In the genomic region with DNA sequence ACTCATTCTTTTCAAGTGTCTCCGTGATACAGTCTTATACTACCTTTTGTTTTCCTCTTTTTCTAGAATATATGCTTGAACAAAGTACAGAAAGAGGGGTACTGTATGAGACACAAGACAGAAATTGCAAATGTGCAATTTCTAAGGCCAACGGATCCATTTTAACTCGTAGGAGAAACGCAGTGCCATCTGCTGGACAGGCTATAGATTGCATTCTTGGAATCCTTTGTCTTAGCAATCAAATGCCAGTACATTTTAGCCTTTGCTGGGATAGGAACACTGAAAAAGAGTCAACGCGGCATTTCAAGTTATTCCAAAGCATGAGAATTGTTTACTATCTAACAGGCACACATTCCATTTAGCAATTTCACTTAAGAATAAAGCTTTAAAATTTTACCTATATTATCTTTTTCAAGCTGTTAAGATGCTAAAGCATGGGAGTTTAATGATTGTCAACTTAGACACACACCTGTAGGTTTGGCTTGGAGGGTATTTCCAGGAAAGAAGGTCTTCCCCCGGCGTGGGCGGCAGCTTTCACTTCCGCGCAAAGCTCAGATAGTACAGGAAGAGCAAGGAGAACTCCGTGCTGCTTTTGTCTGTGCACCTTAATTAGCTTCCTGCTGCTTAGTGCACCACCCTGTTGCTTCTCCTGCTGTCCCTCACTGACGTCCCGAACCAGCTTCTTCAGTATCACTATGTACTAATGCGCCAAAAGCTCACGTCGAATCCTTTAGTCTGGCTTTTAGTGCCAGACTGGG, we compare ENCODE assay signal across 8 mouse cellular contexts. TPM values are rescaled to one million over a fixed set of nuclear protein-coding genes. Genes with fewer than 3 reads are reported as not detected.
A peak's percentile ranks its signal among the peaks of the same experiment; 100 is the strongest.
DNase-seq lines count a peak whose midpoint lies in the region; ATAC-seq and TF ChIP-seq lines count a peak whose summit lies in the region.

No protein-coding gene starts in this region.

- peak overlapping the region; percentile 68 for H3K9ac ChIP-seq in lung, embryonic 16.5 days (ENCODE audit: low read length)

- H3K27ac ChIP-seq in forebrain, embryonic 10.5 days: peak overlapping the region; percentile 80
- no peak overlapping the region for H3K27ac ChIP-seq in lung, embryonic 16.5 days (ENCODE audit: low read length)
- H3K27ac ChIP-seq in thymus, adult 2 months (ENCODE audit: control insufficient read depth, insufficient read depth, low read length): no peak overlapping the region

- H3K4me1 ChIP-seq in forebrain, embryonic 10.5 days: peaks cover 7% of the 10 kb centered on the region
- H3K4me1 ChIP-seq in lung, embryonic 16.5 days (replicated peaks; ENCODE audit: control insufficient read depth, insufficient read depth, low read length): 0 out of 2 replicates have a peak, but pooled peaks cover 2% of the 10 kb centered on the region
- no peaks in the 10 kb centered on the region for H3K4me1 ChIP-seq in thymus, adult 2 months (replicated peaks; ENCODE audit: control insufficient read depth, insufficient read depth, low read length)

- no peaks in the 10 kb centered on the region for H3K9me3 ChIP-seq in forebrain, embryonic 10.5 days
- H3K9me3 ChIP-seq in lung, embryonic 16.5 days (ENCODE audit: control insufficient read depth, low read length): no peaks in the 10 kb centered on the region

- peak overlapping the region; percentile 87 for H3K4me2 ChIP-seq in lung, embryonic 16.5 days (ENCODE audit: low read depth, low read length)

- ATAC-seq in hematopoietic stem cell, adult 5-6 weeks (replicated peaks in 1 of 2; ENCODE audit: insufficient read depth in 1 of 2, low FRiP score in 2 of 2, low TSS enrichment in 1 of 2, low read depth in 1 of 2, poor library complexity in 2 of 2, severe bottlenecking in 2 of 2): peak; percentile 86
- peak; percentile 68 for ATAC-seq in lung, embryonic 16.5 days (ENCODE audit: low read depth)

- no peak for TF ChIP-seq CTCF in thymus, adult 2 months (IDR thresholded peaks at IDR 0.05; ENCODE audit: borderline replicate concordance, control insufficient read depth, extremely low read depth, insufficient read depth, low read length, poor library complexity)

- no peaks in the 10 kb centered on the region for H3K36me3 ChIP-seq in forebrain, embryonic 10.5 days (replicated peaks)
- no peaks in the 10 kb centered on the region for H3K36me3 ChIP-seq in lung, embryonic 16.5 days (ENCODE audit: control insufficient read depth, insufficient read depth, low read length)
- H3K36me3 ChIP-seq in thymus, adult 2 months (ENCODE audit: control insufficient read depth, insufficient read depth, low read length): no peaks in the 10 kb centered on the region

- WGBS in forebrain, embryonic 10.5 days: 2% methylated on average over 17 of the region's 17 CpGs
- WGBS in lung, embryonic 16.5 days: under 1% methylated on average over 17 of the region's 17 CpGs
- 2% methylated on average over 17 of the region's 17 CpGs for WGBS in thymus, adult 2 months

- peak overlapping the region; percentile 54 for H3K4me3 ChIP-seq in forebrain, embryonic 10.5 days
- H3K4me3 ChIP-seq in lung, embryonic 16.5 days (ENCODE audit: low read length): peak overlapping the region; percentile 55
- peak overlapping the region; percentile 27 for H3K4me3 ChIP-seq in thymus, adult 2 months (ENCODE audit: control insufficient read depth, insufficient read depth, low read length)

- no peaks in the 10 kb centered on the region for H3K27me3 ChIP-seq in forebrain, embryonic 10.5 days (ENCODE audit: poor library complexity, severe bottlenecking)
- no peaks in the 10 kb centered on the region for H3K27me3 ChIP-seq in lung, embryonic 16.5 days (ENCODE audit: control insufficient read depth, insufficient read depth, low read depth, low read length)
- H3K27me3 ChIP-seq in thymus, adult 2 months (ENCODE audit: control insufficient read depth, insufficient read depth, low read length): no peaks in the 10 kb centered on the region

- no peak for TF ChIP-seq POLR2A in thymus, adult 2 months (IDR thresholded peaks at IDR 0.05; ENCODE audit: control insufficient read depth, extremely low read depth, insufficient read depth, low read length, poor library complexity)

- peak; percentile 57 for DNase-seq in MEL-GATA-1-ER (ENCODE audit: extremely low read depth, low read depth)
- peak; percentile 39 for DNase-seq in c-Kit-positive CD71-positive TER-119-negative erythroid progenitor cells, embryonic 14.5 days (ENCODE audit: low read depth)
- peak; percentile 54 for DNase-seq in forebrain, embryonic 10.5 days (ENCODE audit: extremely low spot score, low spot score)
- DNase-seq in layer of hippocampus, adult 18-20 months (ENCODE audit: low spot score in 2 of 2): peak; percentile 19 to 76
- DNase-seq in ovary, adult 18-20 months (ENCODE audit: low spot score): peak; percentile 46
- peak; percentile 62 for DNase-seq in thymus, adult 2 months

RNA-seq across cellular contexts. Expression of a gene that starts 19.8 kb away (rescaled TPM):
- 0.15 and 0.19 TPM in 2 replicates for polyA plus RNA-seq in forebrain, embryonic 10.5 days (2016; fragmentation: Nextera tagmentation; extraction: Ambion mirVana)
- total RNA-seq in hematopoietic stem cell, adult 5-6 weeks (2017): 0.44 and 0.65 TPM in 2 replicates
- total RNA-seq in layer of hippocampus, adult 18-20 months (2021): not detected
- 0.08 and 0.11 TPM in 2 replicates for polyA plus RNA-seq in lung, embryonic 16.5 days (2015; fragmentation: Nextera tagmentation; extraction: Ambion mirVana)
- polyA plus RNA-seq in thymus, adult 2 months (2012; rRNA removed): 0.13 and 0.18 TPM in 2 replicates

RNA-seq across cellular contexts. Expression of a gene that starts 22.1 kb away (rescaled TPM):
- polyA plus RNA-seq in forebrain, embryonic 10.5 days (2016; fragmentation: Nextera tagmentation; extraction: Ambion mirVana): 0.34 and 0.55 TPM in 2 replicates
- total RNA-seq in hematopoietic stem cell, adult 5-6 weeks (2017): 0.06 TPM in 1 of 2 replicates, not detected in the other
- total RNA-seq in layer of hippocampus, adult 18-20 months (2021): not detected
- 0.40 and 0.55 TPM in 2 replicates for polyA plus RNA-seq in lung, embryonic 16.5 days (2015; fragmentation: Nextera tagmentation; extraction: Ambion mirVana)
- 0.08 and 0.42 TPM in 2 replicates for polyA plus RNA-seq in thymus, adult 2 months (2012; rRNA removed)
